Mouse (Mus musculus) naive thymus-derived CD4-positive, alpha-beta T cell, adult 2 months (primary cell): ENCODE results near the gene Gusb.

Source experiments
- DNase-seq: peaks from one replicate; pipeline ENCODE4 v3.0.0-alpha.2; 2011; ENCODE audit warnings: low read depth

Gusb gene

DNA sequence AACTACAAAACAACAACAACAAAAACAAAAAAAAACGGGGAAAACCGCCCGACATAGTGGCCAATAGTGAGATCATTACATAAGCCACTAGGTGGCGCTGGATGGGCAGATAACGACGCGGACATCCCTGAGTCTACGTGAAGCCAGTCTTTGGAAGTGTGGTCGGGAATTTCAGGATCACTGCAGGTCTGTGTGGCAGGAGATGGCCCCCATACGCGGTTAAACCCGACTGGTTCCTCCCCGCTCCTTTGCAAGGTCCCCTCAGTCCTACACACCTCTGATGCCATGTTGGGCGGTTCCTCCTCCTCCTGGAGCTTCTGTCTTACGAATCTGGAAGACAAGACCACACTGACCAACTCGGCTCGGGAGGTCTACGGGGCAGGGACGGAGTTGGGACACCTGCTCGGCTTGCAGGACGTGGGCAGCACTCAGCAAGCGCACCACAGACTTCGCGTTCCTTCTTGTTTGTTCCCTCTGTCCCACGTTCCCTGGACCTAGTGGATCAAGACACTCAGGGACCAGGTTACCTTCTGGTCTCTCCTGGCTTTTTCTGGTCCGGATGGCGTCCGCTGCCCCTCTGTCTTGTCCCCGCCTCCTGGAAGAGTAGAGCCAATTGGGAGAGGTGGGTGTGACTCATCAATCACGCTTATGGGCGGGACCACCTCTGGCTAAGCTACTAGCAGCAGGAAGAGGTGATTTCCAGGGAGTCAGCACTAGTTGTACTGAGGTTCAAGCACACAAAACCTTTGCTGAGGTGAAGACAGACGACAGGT, 21.1 kb upstream of the Gusb start:
- DNase-seq: peak; percentile 88

DNA sequence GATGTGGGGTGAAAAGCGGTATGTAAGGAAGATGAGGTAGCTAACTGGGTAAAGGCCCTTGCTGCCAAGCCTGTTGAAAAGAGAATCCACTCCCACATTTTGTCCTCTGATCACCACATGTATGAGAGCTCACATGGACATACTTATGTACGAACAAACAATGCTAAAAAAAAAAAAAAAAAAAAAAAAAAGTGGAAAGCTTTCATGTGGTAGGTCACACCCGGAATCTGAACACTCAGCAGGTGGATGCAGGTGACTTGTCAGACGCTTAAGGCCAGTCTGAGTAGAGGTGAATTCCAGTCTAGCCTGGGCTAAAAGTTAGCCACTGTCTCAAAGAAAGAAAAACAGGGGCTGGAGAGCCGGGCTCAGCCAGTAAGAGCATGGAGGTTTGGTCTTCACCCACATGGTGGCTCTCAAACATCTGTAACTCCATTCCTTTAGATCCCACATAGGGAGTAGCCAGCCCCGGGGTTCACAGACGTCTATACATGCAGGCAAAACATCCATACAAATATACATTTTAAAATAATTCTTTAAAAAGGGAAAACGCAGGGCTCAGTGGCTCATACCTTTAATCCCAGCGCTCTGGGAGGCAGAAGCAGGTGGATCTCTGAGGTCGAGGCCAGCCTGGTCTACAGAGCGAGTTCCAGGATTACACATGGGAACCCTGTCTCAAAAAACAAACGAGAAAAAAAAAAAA, 20.4 kb upstream of the Gusb start:
- no peak for DNase-seq

DNA sequence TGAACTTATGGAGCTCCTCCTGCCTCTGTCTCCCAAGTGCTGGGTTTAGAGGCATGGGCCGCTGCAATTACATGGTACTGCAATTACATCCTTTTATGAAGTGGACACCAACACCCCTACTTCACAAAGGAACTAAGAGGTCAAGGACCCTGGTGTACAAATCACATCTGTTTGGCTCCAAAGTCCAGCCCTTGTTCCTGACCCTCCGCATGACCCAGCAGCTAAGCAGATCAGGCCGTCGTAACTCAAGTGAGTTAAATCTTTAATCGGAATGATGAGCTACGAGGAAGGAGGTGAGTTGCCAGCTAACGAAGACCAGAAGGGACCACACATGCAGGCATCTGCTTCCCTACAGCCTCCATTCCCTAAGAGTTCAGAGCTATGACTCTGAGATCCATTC, 19.5 kb upstream of the Gusb start:
- no peak for DNase-seq

DNA sequence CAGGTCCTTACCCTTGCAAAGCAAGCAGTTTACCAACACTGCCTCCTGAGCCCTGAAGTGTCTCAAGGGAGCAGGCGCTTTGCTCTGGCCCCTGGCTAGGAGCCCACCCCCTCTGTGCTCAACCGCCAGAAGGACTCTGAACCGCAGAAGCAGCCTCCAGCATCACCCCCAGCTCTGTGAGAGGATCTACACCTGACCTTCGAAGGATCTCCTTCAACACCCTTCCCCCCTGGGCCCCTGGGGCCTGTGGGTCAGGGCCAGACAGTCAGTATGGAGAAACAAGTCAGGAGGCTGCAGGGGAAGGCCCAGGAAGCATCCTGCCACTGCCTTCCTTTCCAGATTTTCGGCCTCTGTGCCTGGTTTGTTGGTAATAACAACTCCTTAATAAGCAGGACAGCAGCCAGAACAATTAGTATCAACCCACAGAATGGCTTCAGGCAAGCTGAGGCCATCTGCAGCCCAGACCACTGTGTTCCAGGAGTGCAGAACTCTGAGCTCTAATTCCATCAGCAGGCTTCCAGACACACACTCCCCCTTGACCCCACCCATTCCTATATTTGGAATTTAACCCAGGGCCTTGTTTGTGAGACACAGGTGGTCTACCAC, 18.6 kb upstream of the Gusb start:
- no peak for DNase-seq

DNA sequence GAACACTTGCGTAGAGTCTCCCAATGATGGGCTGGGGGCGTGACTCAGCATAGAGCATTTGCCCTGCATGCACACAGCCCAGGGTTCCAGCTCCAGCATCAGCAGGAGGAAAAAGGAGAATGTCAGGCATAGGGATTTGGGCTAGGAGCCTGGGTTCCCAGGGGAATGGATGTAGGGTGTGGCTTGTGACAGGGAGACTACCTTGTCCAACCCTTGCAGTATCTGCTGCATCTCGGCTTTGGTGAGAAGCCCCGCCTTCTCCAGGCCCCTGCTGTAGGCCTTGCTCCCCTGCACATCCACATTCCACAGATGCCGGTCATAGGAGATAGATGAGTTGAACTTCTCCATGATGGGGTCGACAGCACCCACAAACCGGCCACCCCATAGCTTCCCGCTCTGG, 16.6 kb upstream of the Gusb start:
- DNase-seq: no peak

DNA sequence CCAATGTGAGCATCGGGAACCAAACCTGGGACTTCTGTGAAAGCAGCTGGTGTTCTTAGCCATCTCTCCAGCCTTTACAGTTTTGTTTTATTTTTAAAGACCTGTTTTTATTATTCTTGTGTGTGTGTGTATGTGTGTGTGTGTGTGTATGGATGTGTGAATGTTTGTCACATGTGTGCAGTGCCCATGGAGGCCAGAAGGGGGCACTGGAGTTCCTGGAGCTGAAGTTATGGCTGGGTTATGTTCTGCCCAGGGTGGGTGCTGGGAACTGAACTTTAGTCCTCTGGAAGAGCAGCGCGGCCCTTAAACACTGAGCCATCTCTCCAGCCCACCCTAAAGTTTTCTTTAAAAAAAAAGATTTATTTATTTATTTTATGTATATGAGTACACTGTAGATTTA, 12.3 kb upstream of the Gusb start:
- no peak for DNase-seq

DNA sequence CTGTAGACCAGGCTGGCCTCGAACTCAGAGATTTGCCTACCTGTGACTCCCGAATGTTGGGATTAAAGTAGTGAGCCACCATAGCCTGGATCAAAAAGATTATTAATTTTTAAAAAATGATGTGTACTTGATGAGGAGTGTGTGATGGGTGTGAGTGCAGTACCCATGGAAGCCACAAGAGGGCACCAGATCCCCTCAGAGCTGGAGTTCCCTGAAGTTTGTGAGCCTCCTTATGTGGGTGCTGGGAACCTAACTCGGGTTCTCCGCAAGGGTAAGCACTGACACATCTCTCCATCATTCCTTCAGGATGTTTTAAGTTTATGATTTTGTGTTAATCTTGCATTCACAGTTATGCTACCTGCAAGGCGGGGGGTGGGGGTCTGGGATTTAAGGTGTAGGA, 8.1 kb upstream of the Gusb start:
- DNase-seq: peak; percentile 37

DNA sequence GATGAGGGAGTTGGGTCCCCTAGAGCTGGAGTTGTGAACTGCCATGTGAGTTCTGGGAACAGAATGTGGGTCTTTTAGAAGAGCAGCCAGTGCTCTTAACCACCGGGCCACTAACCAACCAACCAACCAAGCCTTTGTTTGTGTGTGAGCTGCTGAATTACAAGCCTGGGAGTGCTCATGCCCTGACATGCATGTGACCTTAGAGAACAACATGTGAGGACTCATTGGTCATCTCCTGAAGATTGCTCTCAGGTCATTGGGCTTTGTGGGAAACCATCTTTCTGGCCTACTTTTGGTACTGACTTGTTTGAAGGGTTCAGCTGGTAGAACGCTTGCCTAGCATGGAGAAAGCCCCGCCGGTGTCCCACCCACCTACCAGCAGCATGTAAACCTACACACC, 6.9 kb upstream of the Gusb start:
- DNase-seq: no peak

DNA sequence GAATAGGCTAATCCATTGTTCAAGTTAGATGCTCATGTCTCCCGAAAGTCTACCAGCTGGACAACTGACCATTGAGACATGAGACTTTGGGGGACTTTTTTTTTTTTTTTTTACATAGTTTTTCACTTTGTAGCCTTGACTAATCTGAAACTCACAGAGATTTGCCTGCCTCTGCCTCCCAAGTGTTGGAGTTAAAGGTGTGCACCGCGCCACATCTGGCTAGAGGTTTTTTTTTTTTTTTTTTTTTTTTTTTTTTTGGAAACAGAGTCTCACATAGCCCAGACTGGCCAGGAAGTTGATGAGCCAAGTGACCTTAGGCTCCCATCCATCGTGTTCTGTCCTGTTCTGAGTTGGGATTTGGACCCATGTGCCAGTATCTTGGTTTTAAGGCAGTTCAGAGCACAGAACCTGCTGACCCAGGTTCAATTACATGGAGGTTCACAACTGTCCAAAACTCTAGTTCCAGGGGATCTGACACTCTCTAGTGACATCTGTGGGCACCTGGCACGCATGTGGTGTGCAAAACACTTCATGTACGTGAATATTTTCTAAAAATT, 5.3 kb upstream of the Gusb start:
- DNase-seq: no peak

DNA sequence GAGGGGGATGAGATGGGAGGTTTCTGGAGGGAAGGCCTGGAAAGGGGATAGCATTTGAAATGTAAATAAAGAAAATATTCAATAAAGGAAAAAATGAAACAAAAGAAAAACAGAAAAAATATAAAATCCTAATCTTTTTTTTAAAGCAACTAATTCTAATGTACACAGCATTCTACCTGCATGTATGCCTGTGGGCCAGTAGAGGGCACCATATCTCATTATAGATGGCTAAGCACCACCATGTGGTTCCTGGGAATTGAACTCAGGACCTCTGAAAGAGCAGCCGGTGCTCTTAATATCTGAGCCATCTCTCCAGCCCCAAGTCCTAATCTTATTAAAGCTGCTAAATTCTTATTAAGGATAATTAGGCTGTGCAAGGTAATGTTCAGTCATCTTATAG, 4.5 kb upstream of the Gusb start:
- peak; percentile 60 for DNase-seq

DNA sequence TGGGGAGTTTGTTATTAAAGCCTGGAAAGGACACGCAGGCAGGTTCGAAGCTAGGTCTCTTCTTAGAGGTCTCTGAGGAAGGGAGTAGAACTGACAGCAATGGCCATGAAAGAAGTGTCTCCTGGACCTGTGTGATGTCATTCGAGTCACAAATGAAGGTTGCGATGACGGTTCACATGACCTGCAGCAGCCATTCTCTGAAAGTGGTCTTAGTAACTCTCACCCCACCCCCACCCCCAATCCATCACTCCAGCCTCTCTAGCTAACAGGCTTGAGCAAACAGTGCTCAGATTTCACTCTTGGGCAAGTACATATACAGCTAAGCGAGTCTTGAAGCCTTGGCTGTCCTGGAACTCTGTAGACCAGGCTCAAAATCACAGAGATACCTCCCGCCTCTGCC, 380 bp upstream of the Gusb start:
- DNase-seq: no peak

DNA sequence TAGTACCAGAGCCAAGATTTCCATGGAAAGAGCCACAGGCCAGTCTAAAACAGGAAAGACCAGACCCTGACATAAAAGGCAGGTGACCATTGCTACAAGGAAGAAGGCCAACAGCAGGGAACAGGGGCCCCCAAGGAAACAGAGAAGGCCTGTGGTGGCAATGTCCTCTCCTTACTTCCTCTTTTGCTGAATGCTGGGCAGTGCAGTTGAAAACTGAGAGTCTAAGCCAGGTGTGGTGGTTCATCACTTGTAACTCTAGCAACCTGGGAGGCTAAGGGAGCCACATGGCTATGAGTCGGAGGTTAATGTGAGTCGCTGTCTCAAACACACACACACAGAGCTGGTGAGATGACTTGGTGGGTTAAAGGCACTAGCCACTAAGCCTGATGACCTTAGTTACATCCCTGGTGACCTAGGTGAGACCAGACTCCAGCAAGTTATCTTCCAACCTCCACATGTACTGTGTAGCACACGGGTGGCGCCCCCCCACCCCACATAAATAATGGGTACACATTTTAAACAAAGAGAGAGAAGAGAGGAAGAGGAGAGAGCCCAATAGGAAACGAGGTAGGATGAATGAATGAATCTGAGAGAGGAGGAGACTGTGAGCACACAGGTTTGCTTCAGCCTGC, 1.4 kb downstream of the Gusb start:
- no peak for DNase-seq

DNA sequence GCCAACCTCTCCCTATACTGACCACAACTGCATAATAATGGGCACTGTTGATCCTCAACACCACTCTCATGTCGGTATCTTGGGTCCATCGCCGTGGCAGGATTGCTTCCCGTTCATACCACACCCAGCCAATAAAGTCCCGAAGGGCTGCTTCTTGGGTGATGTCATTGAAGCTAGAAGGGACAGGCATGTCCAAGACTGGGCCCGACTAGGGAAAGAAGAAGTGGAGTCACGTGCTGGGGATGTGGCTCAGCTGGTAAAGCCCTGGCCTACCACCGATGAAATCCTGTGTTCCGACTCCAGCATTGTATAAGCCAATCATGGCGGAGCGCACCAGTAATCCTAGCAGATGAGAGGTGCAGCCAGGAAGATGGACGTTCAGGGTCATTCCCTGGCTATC, 2.1 kb downstream of the Gusb start:
- no peak for DNase-seq

DNA sequence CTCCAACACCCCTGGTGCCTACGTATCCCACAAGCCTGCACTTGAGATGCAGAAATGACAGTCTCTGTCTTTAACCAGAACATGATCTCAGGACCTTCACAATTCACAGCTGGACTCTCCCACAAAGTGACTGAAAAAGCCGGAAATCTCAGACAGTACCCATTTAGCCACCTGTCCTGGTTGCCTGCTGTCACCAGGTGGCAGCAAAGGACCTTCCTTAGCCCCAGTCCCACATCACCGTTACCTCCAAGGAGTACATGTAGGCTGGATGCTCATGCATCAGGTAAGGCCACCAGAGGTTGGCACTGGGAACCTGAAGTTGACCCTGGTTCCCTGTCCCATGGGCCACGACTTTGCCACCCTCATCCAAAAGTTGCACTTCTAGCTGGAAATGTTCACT, 3.8 kb downstream of the Gusb start:
- DNase-seq: peak; percentile 82

DNA sequence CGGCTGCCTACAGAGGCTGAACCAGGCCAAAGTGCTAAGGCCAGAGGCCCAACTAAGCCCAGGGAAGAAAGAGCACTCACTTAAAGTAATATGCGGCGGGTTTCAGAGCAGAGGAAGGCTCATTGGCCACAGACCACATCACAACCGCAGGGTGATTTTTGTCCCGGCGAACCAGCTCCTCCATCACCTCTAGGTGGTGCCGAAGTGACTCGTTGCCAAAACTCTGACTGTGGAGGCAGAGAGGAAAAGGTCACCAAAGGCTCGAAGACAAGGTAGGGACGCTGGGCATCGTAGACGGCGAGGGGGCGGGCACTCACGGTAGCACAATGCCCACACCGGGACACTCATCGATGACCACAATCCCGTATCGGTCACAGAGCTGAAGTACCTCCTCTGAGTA, 5.1 kb downstream of the Gusb start:
- DNase-seq: no peak

DNA sequence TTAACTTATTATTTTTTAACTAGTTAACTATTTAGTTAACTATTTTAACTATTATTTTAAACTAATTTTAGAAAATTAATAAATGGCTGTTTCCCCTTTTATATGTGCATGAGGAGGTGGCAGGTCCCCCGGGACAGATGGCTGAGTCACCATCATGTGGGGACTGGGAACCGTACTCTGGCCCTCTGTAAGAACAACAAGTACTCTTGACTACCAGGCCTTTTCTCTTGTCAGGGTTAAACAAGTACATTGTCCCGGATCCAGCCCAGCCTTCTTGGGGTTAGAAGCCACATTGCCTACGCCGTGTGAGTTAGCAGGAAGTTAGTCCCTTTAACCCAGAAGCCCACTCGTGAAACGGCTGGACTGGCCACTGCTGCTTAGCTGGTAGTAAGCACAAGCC, 7.9 kb downstream of the Gusb start:
- no peak for DNase-seq

DNA sequence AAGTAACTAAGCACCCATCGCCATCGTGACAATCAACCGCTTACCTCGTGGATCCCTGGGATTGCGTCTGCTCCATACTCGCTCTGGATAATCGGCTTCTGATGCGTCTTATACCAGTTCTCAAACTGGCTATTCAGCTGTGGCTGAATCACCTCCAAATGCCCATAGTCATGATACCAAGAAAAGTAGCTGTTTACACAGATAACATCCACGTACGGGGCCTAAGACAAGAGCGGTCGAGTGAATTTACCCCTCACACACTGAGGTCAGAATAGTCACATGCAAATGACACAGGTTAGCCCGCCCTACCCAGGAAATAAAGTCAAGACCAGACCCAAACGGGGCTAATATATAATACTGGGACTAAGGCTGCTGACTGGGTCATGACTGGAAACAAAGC, 9.5 kb downstream of the Gusb start:
- no peak for DNase-seq

DNA sequence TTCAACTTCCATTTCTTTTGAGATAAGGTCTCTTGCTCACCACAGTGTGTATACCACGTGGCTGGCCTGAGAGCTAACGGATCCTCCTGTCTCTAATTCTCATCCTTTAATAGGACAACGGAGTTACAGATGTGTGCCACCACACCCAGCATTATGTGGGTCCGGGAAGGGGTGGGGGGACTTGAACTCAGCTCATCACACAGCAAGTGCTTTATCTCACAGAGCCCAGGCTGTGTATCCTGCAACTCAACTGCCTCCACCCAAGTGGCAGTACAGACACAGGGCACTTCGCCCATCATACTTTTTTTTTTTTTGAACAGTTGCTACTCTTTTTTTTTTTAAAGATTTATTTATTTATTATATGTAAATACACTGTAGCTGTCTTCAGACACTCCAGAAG, 11.0 kb downstream of the Gusb start:
- no peak for DNase-seq

DNA sequence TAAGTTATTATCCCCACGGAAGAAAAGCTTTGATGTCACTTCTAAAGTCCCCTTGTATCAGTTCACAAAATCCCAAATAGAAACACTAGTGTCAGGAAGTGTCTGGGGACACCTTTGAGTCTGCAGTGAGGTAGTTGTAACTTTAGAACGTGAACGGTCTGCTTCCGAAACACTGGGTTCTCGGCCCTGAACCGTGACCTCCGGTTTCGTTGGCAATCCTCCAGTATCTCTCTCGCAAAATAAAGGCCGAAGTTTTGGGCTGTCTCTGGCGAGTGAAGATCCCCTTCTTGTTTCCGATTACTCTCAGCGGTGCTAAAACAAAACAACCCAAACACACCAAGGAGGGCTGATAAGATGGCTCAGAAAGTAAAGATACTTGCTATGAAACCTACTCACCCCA, 13.5 kb downstream of the Gusb start:
- DNase-seq: no peak

DNA sequence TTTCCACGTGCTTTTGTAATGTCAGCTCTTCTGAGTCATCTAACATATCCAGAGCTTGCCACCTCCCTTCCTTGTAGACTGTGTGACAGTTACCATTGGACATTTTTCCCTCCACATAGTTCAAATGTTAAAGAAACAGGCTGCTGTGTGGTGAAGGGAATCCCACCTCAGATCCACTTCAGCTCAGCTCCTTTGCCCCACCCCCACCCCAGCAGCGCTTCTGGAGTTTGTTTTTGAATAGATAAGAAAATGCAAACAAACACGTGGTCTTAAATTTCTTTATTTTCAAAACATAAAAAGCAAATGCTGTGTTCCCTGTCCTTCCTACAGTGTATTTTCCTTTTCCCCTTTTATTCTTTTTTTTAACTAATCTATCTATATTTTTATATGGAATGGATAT, 22.6 kb downstream of the Gusb start:
- no peak for DNase-seq

DNA sequence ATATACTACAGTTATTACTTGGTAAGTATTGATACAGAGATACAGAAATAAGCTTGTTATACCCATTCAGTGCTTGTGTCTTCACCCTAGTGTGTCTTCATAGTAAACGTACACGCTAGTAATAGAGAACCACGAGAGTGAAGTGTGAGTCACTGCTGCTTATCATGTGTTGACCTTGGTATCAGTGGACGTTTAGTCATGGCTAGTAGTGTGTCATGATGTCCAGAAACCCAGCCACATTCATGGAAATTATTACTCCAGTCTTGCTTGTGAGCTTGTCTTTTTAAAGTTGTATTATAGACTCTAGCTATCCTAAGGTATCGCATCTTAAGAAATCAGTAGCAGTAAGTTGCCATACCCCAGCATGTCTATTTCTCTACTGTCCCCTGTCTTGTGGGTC, 24.2 kb downstream of the Gusb start:
- DNase-seq: no peak

DNA sequence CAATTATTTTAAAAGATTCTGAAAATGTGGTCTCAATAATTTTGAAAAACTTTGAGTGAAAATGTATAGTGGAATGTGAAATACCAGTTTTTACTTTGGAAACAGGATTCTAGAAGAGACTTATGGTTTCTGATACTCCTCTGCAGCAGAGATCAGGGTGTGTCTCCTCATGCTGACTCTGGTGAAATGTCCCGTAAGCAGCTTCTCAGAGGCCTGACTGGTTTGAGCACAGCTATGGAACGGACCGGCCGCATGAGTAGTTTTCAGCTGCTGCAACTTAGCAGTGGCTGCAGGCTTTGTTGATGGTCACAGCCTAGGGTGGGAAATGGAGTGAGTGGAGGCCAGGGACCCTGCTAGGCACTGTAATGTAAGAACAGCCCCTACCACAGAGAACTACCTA, 25.1 kb downstream of the Gusb start:
- DNase-seq: no peak

DNA sequence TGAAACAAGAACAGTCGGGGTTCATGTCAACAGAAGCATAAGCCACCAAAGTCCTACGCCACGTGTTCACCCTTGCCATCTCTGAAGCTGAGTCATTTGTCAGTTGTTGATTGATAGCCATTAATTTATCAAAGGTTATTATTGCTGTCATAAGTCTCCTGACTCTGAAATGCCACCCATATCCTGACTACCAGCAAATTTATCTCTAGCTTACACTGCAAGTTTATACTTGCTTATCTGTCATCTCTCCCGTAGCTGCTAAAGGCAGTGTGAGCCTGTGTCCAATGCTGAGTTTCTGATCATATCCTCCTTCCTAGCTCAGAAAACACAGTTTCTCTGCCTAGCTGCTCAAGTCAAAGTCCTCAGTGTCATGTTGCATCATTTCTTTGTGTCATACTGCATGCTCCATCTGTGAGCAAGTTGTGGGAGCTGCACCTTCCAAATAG, 28.0 kb downstream of the Gusb start:
- DNase-seq: no peak
